Mouse (Mus musculus) midbrain, embryonic 11.5 days (tissue): ENCODE measurements around the gene Rflnb. TPM values are rescaled to one million over a fixed set of nuclear protein-coding genes. Genes with fewer than 3 reads are reported as not detected.

Experiments used
- ATAC-seq: fragments of 200-750 bp; cut with Nextera tagmentation; 2 replicates; pipeline ENCODE4 v1.8.0; 2017; ENCODE audit warnings: moderate TSS enrichment, moderate library complexity; ENCODE audit not compliant: low FRiP score
- DNase-seq: peaks from one replicate; pipeline ENCODE4 v3.0.0; 2015; ENCODE audit warnings: low spot score; ENCODE audit errors: missing footprints
- H3K27ac ChIP-seq: fragments of 300-500 bp; sonication (generic); 2 replicates; pipeline ENCODE4 v1.5.1; 2014; ENCODE audit warnings: low read depth, low read length
- H3K27me3 ChIP-seq: fragments of 300-500 bp; sonication (generic); 2 replicates; pipeline ENCODE4 v1.6.1; 2014; ENCODE audit warnings: mild to moderate bottlenecking, low read length, moderate library complexity, mixed read lengths; ENCODE audit not compliant: control insufficient read depth, insufficient read depth
- H3K36me3 ChIP-seq: fragments of 300-500 bp; sonication (generic); 2 replicates; pipeline ENCODE4 v1.6.1; 2014; ENCODE audit warnings: mild to moderate bottlenecking, low read length, moderate library complexity, mixed read lengths; ENCODE audit not compliant: control insufficient read depth, insufficient read depth
- H3K4me1 ChIP-seq: fragments of 300-500 bp; sonication (generic); 2 replicates; pipeline ENCODE4 v1.6.1; 2014; ENCODE audit warnings: low read length; ENCODE audit not compliant: control insufficient read depth, insufficient read depth
- H3K4me2 ChIP-seq: fragments of 300-500 bp; sonication (generic); 2 replicates; pipeline ENCODE4 v1.6.1; 2014; ENCODE audit warnings: mild to moderate bottlenecking, moderate library complexity
- H3K4me3 ChIP-seq: fragments of 300-500 bp; sonication (generic); 2 replicates; pipeline ENCODE4 v1.5.1; 2014; ENCODE audit warnings: low read depth, low read length
- H3K9ac ChIP-seq: fragments of 300-500 bp; sonication (generic); 2 replicates; pipeline ENCODE4 v1.6.1; 2014; ENCODE audit warnings: low read length
- H3K9me3 ChIP-seq: fragments of 300-500 bp; sonication (generic); 2 replicates; pipeline ENCODE4 v1.6.1; 2016; ENCODE audit warnings: low read length; ENCODE audit not compliant: control insufficient read depth
- WGBS: fragments of 180-500 bp; shearing (Covaris S2); extraction: QIAGEN DNeasy Blood & Tissue Kit; methylation state at CpG from one replicate; pipeline ENCODE4 v1.1.7; 2014; 5-methylcytosine and 5-hydroxymethylcytosine counted together
- polyA plus RNA-seq: library from polyadenylated mRNA; unstranded; fragments of >200 nt; fragmentation: Nextera tagmentation; extraction: Ambion mirVana; gene quantifications from 2 replicates; pipeline ENCODE4 v1.2.1, GENCODE M21; 2014

Gene Rflnb
- polyA plus RNA-seq = 13.4 and 13.9 TPM in 2 replicates

GRCm38 (mm10) chr11:76027139-76028071 lies at the start of gene Rflnb:
TSS of gene Rflnb (minus strand) at chr11:76027782.
- Histone ChIP-seq H3K9ac (peak within 1 kb of the TSS; percentile 71), H3K4me3 (peak within 1 kb of the TSS; percentile 41), H3K27me3 (peaks cover 3% of the 10 kb centered on the region; the same call in 1 of the 2 replicates), H3K27ac (no peak within 1 kb of the TSS), H3K4me1 (peaks cover 14% of the 10 kb centered on the region), H3K4me2 (peak within 1 kb of the TSS; percentile 92), H3K36me3 (no peaks in the 10 kb centered on the region), H3K9me3 (no peaks in the 10 kb centered on the region)
- peak; percentile 92 for ATAC-seq
- under 1% methylated on average over 108 of the region's 112 CpGs for WGBS
- peak; percentile 97 for DNase-seq

- H3K4me3 ChIP-seq = no peak overlapping the region
- H3K27ac ChIP-seq = no peak overlapping the region
- H3K4me1 ChIP-seq = no peaks in the 10 kb centered on the region
- DNase-seq (no peak), ATAC-seq (no peak)
- H3K9me3 ChIP-seq = no peaks in the 10 kb centered on the region
- H3K9ac ChIP-seq = no peak overlapping the region
- WGBS = 86% methylated on average over 6 of the region's 6 CpGs
- no peaks in the 10 kb centered on the region for H3K36me3 ChIP-seq
- no peaks in the 10 kb centered on the region for H3K27me3 ChIP-seq
- H3K4me2 ChIP-seq = no peak overlapping the region
Measured at GRCm38 (mm10) chr11:76077341-76077740, 49.8 kb upstream of the Rflnb start.

- Histone ChIP-seq H3K9ac (no peak overlapping the region), H3K4me1 (no peaks in the 10 kb centered on the region), H3K36me3 (no peaks in the 10 kb centered on the region), H3K27ac (no peak overlapping the region), H3K4me3 (no peak overlapping the region), H3K9me3 (no peaks in the 10 kb centered on the region), H3K4me2 (no peak overlapping the region), H3K27me3 (no peaks in the 10 kb centered on the region)
- WGBS = 76% methylated on average over 11 of the region's 11 CpGs
- no peak for ATAC-seq
- no peak for DNase-seq
Measured at GRCm38 (mm10) chr11:76074296-76075093, 46.9 kb upstream of the Rflnb start.

GRCm38 (mm10) chr11:76069816-76070215 lies 42.2 kb upstream of the Rflnb start:
- no peak for DNase-seq
- H3K27ac ChIP-seq = no peak overlapping the region
- WGBS = 89% methylated on average over 6 of the region's 6 CpGs
- no peak for ATAC-seq
- no peak overlapping the region for H3K4me3 ChIP-seq
- H3K9ac ChIP-seq = no peak overlapping the region
- H3K9me3 ChIP-seq = no peaks in the 10 kb centered on the region
- H3K4me1 ChIP-seq = no peaks in the 10 kb centered on the region
- H3K36me3 ChIP-seq = no peaks in the 10 kb centered on the region
- H3K27me3 ChIP-seq = no peaks in the 10 kb centered on the region
- no peak overlapping the region for H3K4me2 ChIP-seq

DNA sequence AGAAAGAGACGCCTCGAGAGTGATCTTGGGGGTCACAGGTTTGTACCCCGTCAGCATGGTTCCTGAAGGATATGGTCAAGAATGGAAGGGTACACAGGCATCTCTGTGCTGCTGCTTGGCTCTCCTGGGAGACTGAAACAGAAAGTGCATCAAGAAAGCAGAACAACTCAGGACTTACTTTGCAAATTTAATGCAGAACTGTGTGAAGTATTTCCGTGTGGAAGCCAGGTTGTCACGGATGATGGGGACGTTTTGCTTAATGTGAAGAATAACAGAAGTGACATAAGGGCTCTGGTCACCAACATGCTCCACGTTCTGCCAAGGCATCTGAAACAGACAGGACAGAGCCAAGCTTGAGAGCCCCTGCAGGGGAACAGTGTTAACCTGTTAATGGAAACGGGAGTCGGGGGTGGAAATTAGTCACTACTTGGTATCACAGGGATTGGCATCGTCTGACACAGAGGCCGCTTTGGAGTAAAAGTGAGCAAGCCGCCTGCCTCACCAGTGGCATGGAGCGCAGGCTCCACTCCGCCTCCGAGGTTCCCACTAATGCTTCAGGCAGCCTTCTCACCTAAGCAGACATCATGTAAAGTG lies 39.1 kb upstream of the Rflnb start:
- no peaks in the 10 kb centered on the region for H3K9me3 ChIP-seq
- H3K36me3 ChIP-seq = no peaks in the 10 kb centered on the region
- no peak overlapping the region for H3K4me3 ChIP-seq
- H3K27me3 ChIP-seq = no peaks in the 10 kb centered on the region
- no peak overlapping the region for H3K9ac ChIP-seq
- ATAC-seq = no peak
- H3K4me1 ChIP-seq = no peaks in the 10 kb centered on the region
- no peak overlapping the region for H3K4me2 ChIP-seq
- DNase-seq = no peak
- WGBS = 87% methylated on average over 15 of the region's 15 CpGs
- no peak overlapping the region for H3K27ac ChIP-seq

GRCm38 (mm10) chr11:76065521-76066095 lies 38.0 kb upstream of the Rflnb start:
- no peaks in the 10 kb centered on the region for H3K9me3 ChIP-seq
- no peaks in the 10 kb centered on the region for H3K4me1 ChIP-seq
- H3K27me3 ChIP-seq = no peaks in the 10 kb centered on the region
- H3K36me3 ChIP-seq = no peaks in the 10 kb centered on the region
- ATAC-seq (no peak), DNase-seq (no peak)
- 92% methylated on average over 9 of the region's 9 CpGs for WGBS
- H3K27ac ChIP-seq = no peak overlapping the region
- no peak overlapping the region for H3K9ac ChIP-seq
- no peak overlapping the region for H3K4me2 ChIP-seq
- no peak overlapping the region for H3K4me3 ChIP-seq

DNA sequence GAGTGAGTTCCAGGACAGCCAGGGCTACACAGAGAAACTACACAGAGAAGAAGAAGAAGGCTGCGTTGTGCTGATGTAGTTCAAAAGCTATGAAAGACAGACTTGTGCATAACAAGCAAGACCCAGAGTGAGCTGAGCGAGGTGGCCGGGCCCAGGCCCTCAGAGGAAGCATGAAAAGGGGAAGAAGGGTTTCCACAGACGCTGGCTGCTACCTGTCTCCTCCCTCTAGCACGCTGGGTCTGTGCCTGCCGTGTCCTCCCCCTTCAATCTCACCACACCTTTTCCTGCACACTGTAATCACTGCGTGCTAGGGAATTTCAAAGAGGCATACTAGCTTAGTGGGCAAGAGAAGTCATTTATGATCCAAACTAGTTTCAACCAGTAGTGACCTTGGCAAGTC lies 36.8 kb upstream of the Rflnb start:
- ATAC-seq = no peak
- DNase-seq = no peak
- no peaks in the 10 kb centered on the region for H3K36me3 ChIP-seq
- no peak overlapping the region for H3K4me3 ChIP-seq
- no peaks in the 10 kb centered on the region for H3K4me1 ChIP-seq
- no peak overlapping the region for H3K9ac ChIP-seq
- H3K4me2 ChIP-seq = no peak overlapping the region
- H3K27me3 ChIP-seq = no peaks in the 10 kb centered on the region
- 90% methylated on average over 7 of the region's 7 CpGs for WGBS
- no peak overlapping the region for H3K27ac ChIP-seq
- H3K9me3 ChIP-seq = no peaks in the 10 kb centered on the region

GRCm38 (mm10) chr11:76060906-76061305 lies 33.3 kb upstream of the Rflnb start:
- no peaks in the 10 kb centered on the region for H3K36me3 ChIP-seq
- H3K4me1 ChIP-seq = no peaks in the 10 kb centered on the region
- no peak overlapping the region for H3K27ac ChIP-seq
- H3K27me3 ChIP-seq = no peaks in the 10 kb centered on the region
- no peaks in the 10 kb centered on the region for H3K9me3 ChIP-seq
- WGBS = 93% methylated on average over 2 of the region's 2 CpGs
- H3K9ac ChIP-seq = no peak overlapping the region
- H3K4me2 ChIP-seq = no peak overlapping the region
- ATAC-seq (no peak), DNase-seq (no peak)
- no peak overlapping the region for H3K4me3 ChIP-seq
